Mouse (Mus musculus): ENCODE measurements around the gene Slc17a7. TPM values are rescaled to one million over a fixed set of nuclear protein-coding genes. Genes with fewer than 3 reads are reported as not detected.

Slc17a7 gene
- polyA plus RNA-seq, 1 experiment from 2014 or later = 1.8 TPM

DNA sequence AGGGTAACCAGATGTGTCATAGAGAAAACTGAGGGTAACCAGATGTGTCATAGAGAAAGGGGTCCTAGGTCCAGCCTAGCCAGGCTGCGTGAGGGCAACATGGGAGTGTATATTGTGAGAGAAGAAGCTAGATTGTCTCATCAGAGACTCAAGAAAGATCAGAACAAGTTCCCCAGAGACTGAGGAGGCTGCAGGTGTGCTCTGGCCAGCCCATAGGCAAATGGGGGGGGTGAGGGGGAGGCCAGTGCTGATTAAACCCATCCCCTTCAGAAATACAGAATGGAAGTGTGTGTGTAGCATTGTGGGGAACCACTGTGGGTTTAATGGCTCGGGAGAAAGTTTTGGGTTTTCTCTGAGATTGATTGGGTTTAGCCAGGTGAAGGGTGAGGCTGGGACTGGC, 57.9 kb downstream of the Slc17a7 start:
- no peak for ATAC-seq
- H3K36me3 ChIP-seq = peaks cover 56% of the 10 kb centered on the region
- 86% methylated on average over 2 of the region's 2 CpGs for WGBS

DNA sequence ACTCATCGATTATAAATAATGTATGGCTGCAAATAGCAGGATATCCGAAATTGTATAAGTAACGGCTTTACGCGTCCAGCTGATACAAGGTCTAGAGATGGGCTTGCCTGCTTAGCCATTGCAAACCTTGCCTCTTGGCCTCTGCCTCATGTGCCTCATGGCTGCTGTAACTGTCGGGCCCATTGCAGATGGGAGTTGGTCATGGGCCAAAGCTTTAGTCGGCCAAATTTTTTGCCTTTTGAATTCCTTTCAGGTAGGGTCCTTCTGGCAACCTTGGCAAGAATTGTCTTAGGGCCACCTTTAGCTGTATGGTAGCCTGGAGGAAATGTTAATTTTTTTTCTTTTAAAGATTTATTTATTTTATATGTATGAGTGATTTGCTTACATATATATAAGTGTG, 61.1 kb downstream of the Slc17a7 start:
- ATAC-seq = no peak
- Histone ChIP-seq H3K27ac (no peak overlapping the region), H3K36me3 (peaks cover 73% of the 10 kb centered on the region), H3K9me3 (no peaks in the 10 kb centered on the region), H3K9ac (replicated peaks) (no peak overlapping the region), H3K4me3 (replicated peaks) (no peak overlapping the region), H3K4me2 (replicated peaks) (no peak overlapping the region), H3K27me3 (no peaks in the 10 kb centered on the region), H3K4me1 (replicated peaks) (peaks cover 11% of the 10 kb centered on the region; the same call in 1 of the 2 replicates)
- 96% methylated on average over 7 of the region's 7 CpGs for WGBS

More for the DNA sequence above, 57.9 kb downstream of the Slc17a7 start:
- H3K27ac ChIP-seq = no peak overlapping the region
- H3K4me2 ChIP-seq (replicated peaks) = no peak overlapping the region
- H3K27me3 ChIP-seq = no peaks in the 10 kb centered on the region
- no peaks in the 10 kb centered on the region for H3K9me3 ChIP-seq
- no peak overlapping the region for H3K9ac ChIP-seq (replicated peaks)
- H3K4me1 ChIP-seq (replicated peaks) = peaks cover 39% of the 10 kb centered on the region
- no peak overlapping the region for H3K4me3 ChIP-seq (replicated peaks)

MicroRNAs within 50 kb of the gene (microRNA counts, 519-probe panel; counts per million panel counts)
- microRNA mmu-miR-150 = 3,426 counts per million, percentile 69 among the panel's probes with 10 or more counts

Small RNA genes within 50 kb of the gene (microRNA-seq; reads per million reads assigned to microRNA genes)
- gene Mir150 (29.1 reads per million, percentile 39 among the genes with 10 or more reads in this experiment), gene Mir5121 (7.2 reads per million, percentile 23 among the genes with 10 or more reads in this experiment), gene Mir7055 (not detected)

Other genes starting within 250 kb of the Slc17a7 start
- gene Ap2a1, start 234.5 kb upstream of the Slc17a7 start, polyA plus RNA-seq (2015; fragmentation: Nextera tagmentation; extraction: Ambion mirVana) = 98.1 and 98.6 TPM in 2 replicates
- gene Tsks, start 220.7 kb upstream of the Slc17a7 start, polyA plus RNA-seq (2015; fragmentation: Nextera tagmentation; extraction: Ambion mirVana) = 0.17 TPM in 1 of 2 replicates, not detected in the other
- gene Cpt1c, start 189.1 kb upstream of the Slc17a7 start, polyA plus RNA-seq (2015; fragmentation: Nextera tagmentation; extraction: Ambion mirVana) = 47.0 and 56.0 TPM in 2 replicates
- gene Prmt1, start 177.4 kb upstream of the Slc17a7 start, polyA plus RNA-seq (2015; fragmentation: Nextera tagmentation; extraction: Ambion mirVana) = 784 and 789 TPM in 2 replicates
- 63.0 and 70.7 TPM in 2 replicates for gene Irf3, start 166.3 kb upstream of the Slc17a7 start, polyA plus RNA-seq (2015; fragmentation: Nextera tagmentation; extraction: Ambion mirVana)
- 21.3 and 21.6 TPM in 2 replicates for gene Bcl2l12, start 165.2 kb upstream of the Slc17a7 start, polyA plus RNA-seq (2015; fragmentation: Nextera tagmentation; extraction: Ambion mirVana)
- 38.1 and 47.7 TPM in 2 replicates for gene Scaf1, start 147.6 kb upstream of the Slc17a7 start, polyA plus RNA-seq (2015; fragmentation: Nextera tagmentation; extraction: Ambion mirVana)
- 8.4 and 9.6 TPM in 2 replicates for gene Rras, start 146.0 kb upstream of the Slc17a7 start, polyA plus RNA-seq (2015; fragmentation: Nextera tagmentation; extraction: Ambion mirVana)
- 14.0 and 17.0 TPM in 2 replicates for gene Prr12, start 111.1 kb upstream of the Slc17a7 start, polyA plus RNA-seq (2015; fragmentation: Nextera tagmentation; extraction: Ambion mirVana)
- 56.5 and 61.8 TPM in 2 replicates for gene Nosip, start 101.5 kb upstream of the Slc17a7 start, polyA plus RNA-seq (2015; fragmentation: Nextera tagmentation; extraction: Ambion mirVana)
- 13.2 and 14.5 TPM in 2 replicates for gene Prrg2, start 101.3 kb upstream of the Slc17a7 start, polyA plus RNA-seq (2015; fragmentation: Nextera tagmentation; extraction: Ambion mirVana)
- gene Rcn3, start 71.7 kb upstream of the Slc17a7 start, polyA plus RNA-seq (2015; fragmentation: Nextera tagmentation; extraction: Ambion mirVana) = 57.7 and 69.8 TPM in 2 replicates
- 17.6 and 18.4 TPM in 2 replicates for gene Fcgrt, start 60.1 kb upstream of the Slc17a7 start, polyA plus RNA-seq (2015; fragmentation: Nextera tagmentation; extraction: Ambion mirVana)
- 1,074 TPM in 2 replicates for gene Rps11, start 39.5 kb upstream of the Slc17a7 start, polyA plus RNA-seq (2015; fragmentation: Nextera tagmentation; extraction: Ambion mirVana)
- 838 and 877 TPM in 2 replicates for gene Rpl13a, start 35.2 kb upstream of the Slc17a7 start, polyA plus RNA-seq (2015; fragmentation: Nextera tagmentation; extraction: Ambion mirVana)
- 0.24 TPM in 1 of 2 replicates, not detected in the other for gene Gm45713, start 27.7 kb upstream of the Slc17a7 start, polyA plus RNA-seq (2015; fragmentation: Nextera tagmentation; extraction: Ambion mirVana)
- 0.82 and 1.3 TPM in 2 replicates for gene Flt3l, start 27.5 kb upstream of the Slc17a7 start, polyA plus RNA-seq (2015; fragmentation: Nextera tagmentation; extraction: Ambion mirVana)
- gene Pih1d1, start 9.6 kb upstream of the Slc17a7 start, polyA plus RNA-seq (2015; fragmentation: Nextera tagmentation; extraction: Ambion mirVana) = 93.0 and 96.0 TPM in 2 replicates
- 24.7 and 27.2 TPM in 2 replicates for gene Aldh16a1, start 9.4 kb upstream of the Slc17a7 start, polyA plus RNA-seq (2015; fragmentation: Nextera tagmentation; extraction: Ambion mirVana)
- not detected in 2 replicates for gene Gfy, start 15.6 kb downstream of the Slc17a7 start, polyA plus RNA-seq (2015; fragmentation: Nextera tagmentation; extraction: Ambion mirVana)
- 1.8 and 2.1 TPM in 2 replicates for gene Pth2, start 17.0 kb downstream of the Slc17a7 start, polyA plus RNA-seq (2015; fragmentation: Nextera tagmentation; extraction: Ambion mirVana)
- gene Ccdc155, start 40.9 kb downstream of the Slc17a7 start, polyA plus RNA-seq (2015; fragmentation: Nextera tagmentation; extraction: Ambion mirVana) = 0.59 and 0.97 TPM in 2 replicates
- 1.5 and 1.6 TPM in 2 replicates for gene Dkkl1, start 48.2 kb downstream of the Slc17a7 start, polyA plus RNA-seq (2015; fragmentation: Nextera tagmentation; extraction: Ambion mirVana)
- 112 and 124 TPM in 2 replicates for gene Tead2, start 51.8 kb downstream of the Slc17a7 start, polyA plus RNA-seq (2015; fragmentation: Nextera tagmentation; extraction: Ambion mirVana)
- 0.84 and 1.5 TPM in 2 replicates for gene Cd37, start 75.2 kb downstream of the Slc17a7 start, polyA plus RNA-seq (2015; fragmentation: Nextera tagmentation; extraction: Ambion mirVana)
- gene Slc6a16, start 77.1 kb downstream of the Slc17a7 start, polyA plus RNA-seq (2015; fragmentation: Nextera tagmentation; extraction: Ambion mirVana) = 0.24 and 0.28 TPM in 2 replicates
- not detected in 2 replicates for gene Slc6a21, start 113.6 kb downstream of the Slc17a7 start, polyA plus RNA-seq (2015; fragmentation: Nextera tagmentation; extraction: Ambion mirVana)
- 7.3 and 10.8 TPM in 2 replicates for gene Trpm4, start 169.8 kb downstream of the Slc17a7 start, polyA plus RNA-seq (2015; fragmentation: Nextera tagmentation; extraction: Ambion mirVana)
- 0.10 and 0.26 TPM in 2 replicates for gene Hrc, start 171.3 kb downstream of the Slc17a7 start, polyA plus RNA-seq (2015; fragmentation: Nextera tagmentation; extraction: Ambion mirVana)
- 17.2 and 19.8 TPM in 2 replicates for gene Ppfia3, start 203.1 kb downstream of the Slc17a7 start, polyA plus RNA-seq (2015; fragmentation: Nextera tagmentation; extraction: Ambion mirVana)
- gene Lin7b, start 206.6 kb downstream of the Slc17a7 start, polyA plus RNA-seq (2015; fragmentation: Nextera tagmentation; extraction: Ambion mirVana) = 7.1 and 7.9 TPM in 2 replicates
- gene Snrnp70, start 231.8 kb downstream of the Slc17a7 start, polyA plus RNA-seq (2015; fragmentation: Nextera tagmentation; extraction: Ambion mirVana) = 223 and 238 TPM in 2 replicates
- gene Kcna7, start 241.7 kb downstream of the Slc17a7 start, polyA plus RNA-seq (2015; fragmentation: Nextera tagmentation; extraction: Ambion mirVana) = not detected in 2 replicates
- gene Ntf5, start 249.7 kb downstream of the Slc17a7 start, polyA plus RNA-seq (2015; fragmentation: Nextera tagmentation; extraction: Ambion mirVana) = not detected in 2 replicates

Data from midbrain, embryonic 13.5 days (tissue).